Mouse (Mus musculus): ENCODE measurements around the gene Th. TPM values are rescaled to one million over a fixed set of nuclear protein-coding genes. Genes with fewer than 3 reads are reported as not detected.

The Th gene
- total RNA-seq, 2 experiments from 2014 or later: not detected

DNA sequence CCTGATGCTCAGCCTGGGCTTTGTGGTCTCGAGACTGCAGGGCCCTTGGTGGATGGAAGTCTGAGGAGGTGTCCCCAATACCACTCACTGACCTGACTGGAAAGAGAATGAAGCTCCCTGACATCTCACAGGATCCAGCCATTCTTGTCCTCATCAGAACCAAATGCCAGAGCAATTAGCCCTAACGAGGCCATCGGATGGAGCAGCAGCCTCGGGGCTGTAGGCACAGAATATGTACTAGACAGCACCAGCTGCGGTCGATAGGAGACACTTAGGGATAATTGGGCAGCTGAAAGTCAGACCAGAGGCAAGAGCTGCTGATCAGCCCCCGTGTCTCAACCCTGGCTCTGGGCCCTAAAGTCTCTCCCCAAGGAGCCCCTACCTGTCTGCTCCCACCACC lies 26.6 kb downstream of the Th start:
- ATAC-seq (replicated peaks; ENCODE audit: low FRiP score, poor library complexity, severe bottlenecking): no peak

DNA sequence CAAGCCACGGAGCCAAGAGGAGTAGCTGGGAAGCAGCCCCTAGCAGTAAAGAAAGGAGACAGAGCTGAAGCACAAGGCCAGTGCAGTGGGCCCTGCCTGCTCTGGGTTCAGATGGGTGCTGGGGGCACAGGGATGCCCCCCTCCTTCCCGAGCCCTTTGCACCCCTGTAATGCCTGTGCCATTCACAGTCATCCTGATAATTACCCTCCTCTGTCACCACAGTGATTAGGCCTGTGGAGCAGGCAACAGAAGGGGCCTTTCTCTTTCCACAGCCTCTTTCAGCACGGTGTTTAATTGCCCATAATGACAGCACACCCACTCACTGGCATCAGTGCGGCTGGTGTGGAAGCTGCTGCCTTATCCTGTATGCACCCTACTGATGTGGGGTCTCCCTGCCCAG lies 28.0 kb downstream of the Th start:
- ATAC-seq (replicated peaks; ENCODE audit: low FRiP score, poor library complexity, severe bottlenecking): no peak

DNA sequence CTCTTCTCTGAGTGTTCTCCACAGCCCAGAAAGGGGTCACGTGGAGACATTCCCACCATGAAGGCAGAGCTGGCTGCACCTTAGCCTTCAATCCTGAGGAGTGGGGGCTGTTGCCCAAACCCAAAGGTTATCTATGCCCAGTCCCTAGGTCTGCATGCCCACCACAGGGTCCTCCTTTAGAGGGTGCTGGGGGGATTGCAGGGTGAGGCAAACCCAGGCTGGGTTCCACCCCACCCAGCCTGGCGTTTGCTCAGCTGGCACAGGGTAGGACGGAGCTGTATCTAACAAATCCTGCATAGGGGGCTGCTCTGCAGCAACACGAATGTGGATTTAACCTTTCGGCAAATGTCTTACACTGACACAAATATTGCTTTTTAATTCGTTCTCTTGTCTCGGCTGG lies 29.2 kb downstream of the Th start:
- no peak for ATAC-seq (replicated peaks; ENCODE audit: low FRiP score, poor library complexity, severe bottlenecking)

DNA sequence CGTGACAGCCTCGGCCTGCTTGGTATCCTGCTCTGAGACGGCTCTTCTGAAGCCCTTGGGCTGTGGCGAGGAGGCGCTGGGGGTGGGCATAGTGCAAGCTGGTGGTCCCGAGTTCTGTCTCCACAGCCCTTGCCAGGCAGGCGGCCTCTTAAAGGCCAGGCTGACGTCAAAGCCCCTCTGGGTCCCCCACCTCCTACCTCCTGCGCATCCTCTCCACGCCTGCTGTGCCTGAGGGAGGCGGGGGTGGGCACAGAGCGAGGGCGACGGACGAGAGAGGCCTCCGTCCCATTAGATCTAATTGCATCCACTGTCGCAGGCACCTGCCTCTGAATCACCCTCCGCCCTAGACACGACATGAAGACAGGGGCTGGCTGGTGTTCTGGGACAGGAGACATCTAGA lies 31.1 kb downstream of the Th start:
- no peak for ATAC-seq (replicated peaks; ENCODE audit: low FRiP score, poor library complexity, severe bottlenecking)

DNA sequence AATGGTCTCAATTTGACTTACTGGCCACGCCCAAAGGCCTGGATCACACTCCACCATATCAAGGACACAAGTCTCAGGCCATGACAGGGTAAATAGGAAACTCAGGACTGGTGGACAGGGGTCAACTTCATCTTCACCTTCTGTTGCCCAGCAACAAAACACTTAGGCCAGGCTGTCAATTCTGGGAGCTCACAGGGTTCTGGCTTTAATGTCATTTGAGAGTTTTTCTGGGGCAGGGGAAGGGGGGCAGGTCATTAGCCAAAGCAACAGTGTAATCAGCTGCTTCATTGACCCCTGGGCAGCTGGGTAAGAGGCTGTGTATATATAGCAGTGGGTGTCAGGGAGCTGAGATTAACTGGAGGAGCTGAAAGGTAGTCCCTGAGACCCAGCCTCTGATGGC lies 33.5 kb downstream of the Th start:
- no peak for ATAC-seq (replicated peaks; ENCODE audit: low FRiP score, poor library complexity, severe bottlenecking)

DNA sequence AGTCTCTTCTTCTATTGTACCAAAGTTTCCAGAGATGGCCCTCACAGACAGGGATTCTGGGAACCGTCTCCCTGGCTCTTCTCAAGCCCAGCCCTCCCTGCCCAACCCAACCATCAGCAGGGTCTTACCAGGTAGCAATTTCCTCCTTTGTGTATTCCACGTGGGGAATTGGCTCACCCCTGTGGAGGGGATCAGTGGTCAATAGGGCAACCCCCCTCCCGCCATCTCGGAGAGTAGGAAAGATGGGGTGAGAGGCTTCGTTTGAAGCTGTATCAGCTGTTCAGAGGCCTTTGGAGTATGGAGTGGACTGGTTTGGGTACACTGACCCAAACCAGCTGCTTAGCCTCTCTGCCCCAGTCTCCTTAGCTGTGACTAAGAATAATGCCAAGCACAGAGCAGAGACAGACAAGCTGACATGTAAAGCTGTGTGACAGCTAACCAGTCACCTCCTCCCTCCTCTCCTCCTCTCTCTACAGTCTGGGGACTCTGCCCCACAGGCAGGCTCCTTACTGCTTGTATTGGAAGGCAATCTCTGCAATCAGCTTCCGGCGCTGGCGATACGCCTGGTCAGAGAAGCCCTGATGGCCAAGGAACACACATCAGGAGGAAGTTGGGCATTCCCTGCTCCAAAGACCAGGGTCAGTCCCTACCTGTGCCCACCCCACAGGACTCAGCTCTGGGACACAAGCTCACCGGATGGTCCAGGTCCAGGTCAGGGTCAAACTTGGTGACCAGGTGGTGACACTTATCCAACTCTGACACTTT lies 34.8 kb downstream of the Th start:
- no peak for ATAC-seq (replicated peaks; ENCODE audit: low FRiP score, poor library complexity, severe bottlenecking)

DNA sequence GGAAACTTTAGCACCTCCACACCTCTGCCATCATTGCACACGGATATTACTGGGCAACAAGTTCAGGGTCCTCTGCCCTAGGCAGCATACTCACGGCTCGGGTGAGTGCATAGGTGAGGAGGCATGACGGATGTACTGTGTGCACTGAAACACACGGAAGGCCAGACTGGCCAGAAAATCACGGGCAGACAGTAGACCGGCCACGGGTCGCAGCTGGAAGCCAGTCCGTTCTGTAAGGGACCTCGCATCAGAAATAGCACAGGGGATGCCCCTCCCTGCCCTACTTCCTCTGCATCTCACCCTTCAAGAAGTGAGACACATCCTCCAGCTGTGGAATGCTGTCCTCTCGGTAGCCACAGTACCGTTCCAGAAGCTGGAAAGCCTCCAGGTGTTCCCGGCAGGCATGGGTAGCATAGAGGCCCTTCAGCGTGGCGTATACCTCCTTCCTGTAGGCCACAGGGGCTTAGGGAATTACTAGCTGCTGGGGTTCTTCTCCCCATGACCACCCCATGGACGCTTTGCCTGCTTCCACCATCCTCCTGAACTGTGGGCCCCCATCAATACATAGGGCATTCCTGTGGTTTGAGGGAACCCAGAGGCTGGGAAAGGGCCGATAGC lies 35.6 kb downstream of the Th start:
- ATAC-seq (replicated peaks; ENCODE audit: low FRiP score, poor library complexity, severe bottlenecking): 0 out of 2 replicates have a peak, but pooled peaks have one; percentile 6

DNA sequence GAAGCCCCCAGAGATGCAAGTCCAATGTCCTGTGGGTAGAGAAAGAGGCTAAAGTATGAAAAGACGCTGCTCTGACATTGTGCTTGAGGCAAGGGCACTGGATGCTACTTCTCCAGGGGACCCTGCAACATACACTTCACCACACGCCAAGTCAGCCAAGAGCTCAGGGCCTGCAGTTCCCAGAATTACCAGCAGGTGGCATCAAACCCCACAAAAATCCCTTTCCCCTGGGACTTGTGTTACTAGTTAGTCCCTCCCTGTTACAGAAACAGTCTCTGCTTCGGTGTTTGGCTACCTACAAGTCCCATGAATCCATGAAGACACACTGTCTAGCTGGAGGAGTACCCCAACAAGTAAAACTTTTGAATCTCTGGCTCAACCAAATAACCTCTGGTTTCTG lies 36.3 kb downstream of the Th start:
- ATAC-seq (replicated peaks; ENCODE audit: low FRiP score, poor library complexity, severe bottlenecking): peak; percentile 66

DNA sequence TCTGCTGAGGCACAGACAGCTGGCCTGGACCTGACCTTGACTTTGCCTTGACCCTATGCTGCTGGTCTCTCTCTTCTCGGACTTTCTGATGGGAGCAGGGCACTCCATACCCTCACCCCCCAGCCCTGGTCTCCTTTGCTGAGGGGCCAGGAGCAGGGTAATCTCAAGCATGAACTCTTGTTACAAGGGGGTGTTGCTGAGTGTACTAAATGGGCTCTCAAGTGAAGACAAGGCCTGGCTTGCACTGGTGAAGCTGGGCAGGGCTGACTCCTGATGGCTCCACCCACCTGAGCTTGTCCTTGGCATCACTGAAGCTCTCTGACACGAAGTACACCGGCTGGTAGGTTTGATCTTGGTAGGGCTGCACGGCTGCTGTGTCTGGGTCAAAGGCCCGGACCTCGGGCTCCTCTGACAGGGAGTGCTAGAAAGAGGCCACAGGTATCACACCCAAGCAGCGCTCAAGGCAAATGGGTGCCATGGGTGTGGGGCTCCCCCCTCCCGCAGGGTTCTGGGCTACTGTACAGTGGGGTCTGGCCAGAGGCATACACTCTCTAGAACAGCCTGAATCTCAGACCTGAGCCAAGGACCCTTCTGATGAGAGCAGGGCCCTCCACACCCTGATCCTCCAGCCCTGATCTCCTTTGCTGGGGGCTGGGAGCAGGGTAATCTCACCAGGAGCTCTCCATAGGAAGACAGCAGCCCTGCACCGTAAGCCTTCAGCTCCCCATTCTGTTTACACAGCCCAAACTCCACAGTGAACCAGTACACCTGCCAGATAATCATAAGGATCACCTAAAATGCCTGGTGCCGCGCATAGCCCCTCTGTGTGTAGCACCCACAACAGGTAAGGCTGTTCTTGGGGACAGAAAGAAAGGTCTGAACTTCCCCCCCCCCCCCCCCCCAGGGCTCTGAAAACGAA lies 36.9 kb downstream of the Th start:
- 0 out of 2 replicates have a peak, but pooled peaks have one; percentile 9 for ATAC-seq (replicated peaks; ENCODE audit: low FRiP score, poor library complexity, severe bottlenecking)

DNA sequence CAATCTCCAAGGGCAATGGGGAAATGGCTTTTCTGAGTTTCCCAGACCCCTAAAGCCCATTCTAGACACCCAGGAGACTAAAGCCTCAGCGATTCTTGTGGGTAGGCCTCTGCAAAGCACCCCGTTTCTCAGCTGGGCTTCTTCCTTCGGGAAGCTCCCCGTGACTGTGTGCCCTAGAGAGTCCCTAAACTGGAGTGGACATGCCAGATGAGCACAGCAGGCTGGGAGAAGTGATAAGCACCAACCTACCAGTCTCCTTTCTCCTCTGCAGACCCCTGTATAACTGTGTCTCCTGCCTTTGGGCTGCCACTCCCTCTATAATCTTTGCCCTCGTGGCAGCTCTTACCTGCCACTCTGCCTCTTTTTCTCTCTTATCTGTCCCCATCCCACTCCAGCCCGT lies 37.6 kb downstream of the Th start:
- ATAC-seq (replicated peaks; ENCODE audit: low FRiP score, poor library complexity, severe bottlenecking): no peak

DNA sequence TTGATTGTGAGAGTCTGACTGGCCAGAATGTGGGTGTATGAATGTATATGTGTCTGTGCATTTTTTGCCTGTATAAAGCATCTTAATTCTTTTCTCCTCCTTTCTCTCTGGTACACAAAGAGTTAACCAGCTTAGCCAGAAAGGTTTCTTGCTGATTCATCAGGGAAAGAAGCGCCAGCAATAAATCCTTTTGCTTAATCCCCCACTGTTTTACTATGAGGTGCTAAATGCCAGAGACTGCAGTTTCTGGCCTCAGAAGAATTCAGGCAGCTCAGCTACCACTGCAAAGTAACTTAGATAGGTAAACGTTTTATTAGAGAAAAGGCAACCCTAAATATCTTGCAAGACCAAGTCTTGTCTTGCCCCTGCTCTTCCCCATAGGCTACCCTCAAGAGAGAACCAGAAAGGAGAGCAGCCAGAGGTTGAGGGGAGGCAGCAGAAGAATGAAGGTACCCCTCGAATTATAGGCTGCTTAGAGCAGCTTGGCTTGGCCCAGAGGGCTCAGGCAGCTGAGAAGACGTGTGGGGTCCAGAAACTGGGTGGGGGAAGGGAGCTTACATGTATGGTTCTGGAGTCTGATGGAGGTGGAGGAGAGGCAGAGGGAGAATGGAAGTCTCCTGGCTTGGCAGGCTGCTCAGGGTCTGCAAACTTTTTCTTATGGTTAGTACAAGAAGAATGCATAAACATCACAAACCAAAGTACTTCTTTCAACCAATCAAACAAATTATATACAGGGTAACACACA lies 61.3 kb downstream of the Th start:
- ATAC-seq (replicated peaks; ENCODE audit: low FRiP score, poor library complexity, severe bottlenecking): no peak

DNA sequence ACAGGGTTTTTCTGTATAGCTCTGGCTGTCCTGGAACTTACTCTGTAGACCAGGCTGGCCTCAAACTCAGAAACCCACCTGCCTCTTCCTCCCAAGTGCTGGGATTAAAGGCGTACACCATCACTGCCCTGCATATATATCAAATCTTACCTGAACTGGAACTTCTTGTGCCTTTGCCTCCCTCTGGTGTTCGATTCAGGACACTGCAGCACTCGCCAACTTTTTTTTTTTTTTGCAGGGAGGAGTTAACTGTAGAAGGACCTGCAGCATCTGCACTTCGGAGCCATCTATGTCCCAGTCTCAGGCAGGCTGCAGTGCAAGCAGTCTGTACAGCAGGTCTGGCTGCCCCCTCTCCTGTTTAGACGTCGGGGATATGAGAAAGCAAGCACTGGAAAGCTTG lies 80.2 kb downstream of the Th start:
- peak; percentile 55; the same call in 1 of the 2 replicates for ATAC-seq (replicated peaks; ENCODE audit: low FRiP score, poor library complexity, severe bottlenecking)

Other genes starting within 250 kb of the Th start
- not detected in 2 replicates for gene Ins2, start 187.7 kb downstream of the Th start, total RNA-seq (2015; ENCODE audit: low replicate concordance)
- gene Ins2, start 187.7 kb downstream of the Th start, total RNA-seq (2017; ENCODE audit: low replicate concordance): not detected in 2 replicates
- gene Ascl2, start 38.1 kb upstream of the Th start, total RNA-seq (2015; ENCODE audit: low replicate concordance): not detected in 2 replicates
- not detected in 2 replicates for gene Ascl2, start 38.1 kb upstream of the Th start, total RNA-seq (2017; ENCODE audit: low replicate concordance)
- gene Tspan32, start 73.9 kb upstream of the Th start, total RNA-seq (2015; ENCODE audit: low replicate concordance): 77.4 and 78.8 TPM in 2 replicates
- gene Tspan32, start 73.9 kb upstream of the Th start, total RNA-seq (2017; ENCODE audit: low replicate concordance): 55.2 and 79.5 TPM in 2 replicates
- 59.4 and 65.9 TPM in 2 replicates for gene Cd81, start 121.6 kb upstream of the Th start, total RNA-seq (2015; ENCODE audit: low replicate concordance)
- 40.8 and 80.4 TPM in 2 replicates for gene Cd81, start 121.6 kb upstream of the Th start, total RNA-seq (2017; ENCODE audit: low replicate concordance)
- 1.3 and 11.1 TPM in 2 replicates for gene Tssc4, start 138.1 kb upstream of the Th start, total RNA-seq (2015; ENCODE audit: low replicate concordance)
- gene Tssc4, start 138.1 kb upstream of the Th start, total RNA-seq (2017; ENCODE audit: low replicate concordance): 5.3 and 16.4 TPM in 2 replicates
- not detected in 2 replicates for gene Trpm5, start 163.5 kb upstream of the Th start, total RNA-seq (2015; ENCODE audit: low replicate concordance)
- gene Trpm5, start 163.5 kb upstream of the Th start, total RNA-seq (2017; ENCODE audit: low replicate concordance): not detected in 2 replicates
- gene Kcnq1, start 175.2 kb upstream of the Th start, total RNA-seq (2015; ENCODE audit: low replicate concordance): not detected in 2 replicates
- gene Kcnq1, start 175.2 kb upstream of the Th start, total RNA-seq (2017; ENCODE audit: low replicate concordance): not detected in 2 replicates

Data from erythroblast, adult 5-6 weeks (primary cell).